Mouse (Mus musculus): ENCODE data around the gene Platr17. TPM values are rescaled to one million over a fixed set of nuclear protein-coding genes. Genes with fewer than 3 reads are reported as not detected.
A peak's percentile ranks its signal among the peaks of the same experiment; 100 is the strongest.

Platr17 gene
- polyA plus RNA-seq, 1 experiment from 2014 or later: 0.31 TPM

- peaks cover 21% of the 10 kb centered on the region for H3K4me1 ChIP-seq
- no peak overlapping the region for H3K27ac ChIP-seq
- no peaks in the 10 kb centered on the region for H3K9me3 ChIP-seq
- no peak overlapping the region for H3K9ac ChIP-seq
- H3K4me3 ChIP-seq: peak overlapping the region; percentile 93
- H3K27me3 ChIP-seq: no peaks in the 10 kb centered on the region
- WGBS: 75% methylated on average over 11 of the region's 11 CpGs
- peak overlapping the region; percentile 94 for H3K4me2 ChIP-seq
- peaks cover 30% of the 10 kb centered on the region; the same call in 1 of the 2 replicates for H3K36me3 ChIP-seq
- ATAC-seq (ENCODE audit: borderline replicate concordance, extremely low read depth, low FRiP score, low TSS enrichment): no peak
Measured at GRCm38 (mm10) chr17:33938783-33939182, 33.8 kb downstream of the Platr17 start.

DNA sequence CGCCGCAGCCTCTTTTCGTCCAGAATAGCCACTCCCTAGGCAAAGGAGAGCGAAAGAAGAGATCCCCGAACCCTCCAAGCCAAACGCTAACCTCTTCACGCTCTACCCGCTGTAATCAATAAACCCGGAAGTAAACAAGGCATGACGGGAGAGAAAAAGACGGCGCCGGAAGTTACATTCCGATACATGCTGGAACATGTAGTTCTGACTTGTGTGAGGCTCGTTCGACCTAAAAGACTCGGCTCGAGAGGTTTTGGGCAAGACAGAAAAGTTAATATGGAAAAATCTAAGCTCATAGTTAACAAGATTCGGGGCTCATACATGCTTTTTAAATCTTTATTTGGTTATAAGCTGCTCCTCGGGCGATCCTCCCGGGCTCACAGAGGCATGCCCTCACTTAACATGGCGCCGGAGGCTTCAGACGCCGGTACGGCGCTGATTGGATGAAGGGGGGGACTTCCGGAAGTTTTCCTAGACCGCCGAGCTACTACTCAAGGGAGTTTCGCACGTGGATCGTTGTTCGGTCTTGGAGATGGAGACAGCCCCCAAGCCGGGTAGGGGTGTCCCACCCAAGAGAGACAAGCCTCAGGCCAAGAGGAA is 35.4 kb downstream of the Platr17 start, which contains the start of the genes Pfdn6 and Wdr46:
Pfdn6 (minus strand) TSS at position 138 of the 600 bp plus-strand sequence.
Wdr46 (plus strand) TSS at position 455 of the 600 bp plus-strand sequence.
- H3K27ac ChIP-seq: no peak within 1 kb of the TSS; the same call in 1 of the 2 replicates
- H3K36me3 ChIP-seq: peaks cover 41% of the 10 kb centered on the region; the same call in 1 of the 2 replicates
- under 1% methylated on average over 36 of the region's 36 CpGs for WGBS
- H3K9me3 ChIP-seq: no peaks in the 10 kb centered on the region
- H3K4me2 ChIP-seq: peak within 1 kb of the TSS; percentile 94
- H3K9ac ChIP-seq: peak within 1 kb of the TSS; percentile 78
- peak within 1 kb of the TSS; percentile 93 for H3K4me3 ChIP-seq
- peak; percentile 87 for ATAC-seq (ENCODE audit: borderline replicate concordance, extremely low read depth, low FRiP score, low TSS enrichment)
- H3K4me1 ChIP-seq: peaks cover 21% of the 10 kb centered on the region
- H3K27me3 ChIP-seq: no peaks in the 10 kb centered on the region

DNA sequence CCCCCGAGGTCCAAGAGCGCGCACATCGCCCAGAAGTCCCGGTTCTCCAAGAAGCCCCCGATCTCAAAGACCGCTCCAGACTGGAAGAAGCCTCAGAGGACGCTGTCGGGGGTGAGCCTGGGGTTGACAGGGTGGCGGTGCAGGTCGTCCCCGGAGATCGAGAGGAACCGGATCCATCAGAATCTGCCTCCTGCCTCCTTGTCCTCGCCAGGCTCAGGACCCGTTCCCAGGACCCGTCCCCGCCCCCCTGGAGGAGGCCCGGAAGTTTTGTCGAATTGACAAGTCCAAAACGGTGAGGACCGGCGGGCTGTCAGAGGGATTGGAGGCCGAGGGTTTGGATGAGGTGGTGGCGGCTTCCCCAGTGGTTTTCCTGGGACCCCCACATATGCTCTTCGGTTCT is 36.0 kb downstream of the Platr17 start:
- H3K4me2 ChIP-seq: peak overlapping the region; percentile 94
- H3K4me1 ChIP-seq: peaks cover 21% of the 10 kb centered on the region
- peak overlapping the region; percentile 93 for H3K4me3 ChIP-seq
- no peaks in the 10 kb centered on the region for H3K27me3 ChIP-seq
- H3K9me3 ChIP-seq: no peaks in the 10 kb centered on the region
- H3K36me3 ChIP-seq: peaks cover 40% of the 10 kb centered on the region; the same call in 1 of the 2 replicates
- H3K9ac ChIP-seq: peak overlapping the region; percentile 78
- peak; percentile 10; the same call in 1 of the 2 replicates for ATAC-seq (ENCODE audit: borderline replicate concordance, extremely low read depth, low FRiP score, low TSS enrichment)
- H3K27ac ChIP-seq: no peak overlapping the region
- WGBS: 3% methylated on average over 26 of the region's 26 CpGs

GRCm38 (mm10) chr17:33941381-33941780 is 36.4 kb downstream of the Platr17 start:
- Histone ChIP-seq H3K27me3 (no peaks in the 10 kb centered on the region), H3K4me2 (peak overlapping the region; percentile 94), H3K4me3 (peak overlapping the region; percentile 93), H3K9ac (peak overlapping the region; percentile 78), H3K27ac (no peak overlapping the region), H3K36me3 (peaks cover 44% of the 10 kb centered on the region), H3K9me3 (no peaks in the 10 kb centered on the region), H3K4me1 (peaks cover 21% of the 10 kb centered on the region)
- no peak for ATAC-seq (ENCODE audit: borderline replicate concordance, extremely low read depth, low FRiP score, low TSS enrichment)
- WGBS: 47% methylated on average over 19 of the region's 19 CpGs

GRCm38 (mm10) chr17:33943454-33943853 is 38.5 kb downstream of the Platr17 start:
- no peaks in the 10 kb centered on the region for H3K9me3 ChIP-seq
- peaks cover 21% of the 10 kb centered on the region for H3K4me1 ChIP-seq
- no peak overlapping the region for H3K9ac ChIP-seq
- no peak overlapping the region for H3K4me2 ChIP-seq
- 92% methylated on average over 15 of the region's 15 CpGs for WGBS
- no peak for ATAC-seq (ENCODE audit: borderline replicate concordance, extremely low read depth, low FRiP score, low TSS enrichment)
- H3K27ac ChIP-seq: no peak overlapping the region
- H3K36me3 ChIP-seq: peaks cover 42% of the 10 kb centered on the region
- H3K27me3 ChIP-seq: no peaks in the 10 kb centered on the region
- no peak overlapping the region for H3K4me3 ChIP-seq

GRCm38 (mm10) chr17:33947430-33948089 is 42.6 kb downstream of the Platr17 start:
- H3K27ac ChIP-seq: no peak overlapping the region
- H3K36me3 ChIP-seq: peaks cover 61% of the 10 kb centered on the region
- no peaks in the 10 kb centered on the region for H3K27me3 ChIP-seq
- 88% methylated on average over 10 of the region's 10 CpGs for WGBS
- ATAC-seq (ENCODE audit: borderline replicate concordance, extremely low read depth, low FRiP score, low TSS enrichment): no peak
- no peak overlapping the region for H3K9ac ChIP-seq
- no peak overlapping the region for H3K4me2 ChIP-seq
- no peaks in the 10 kb centered on the region for H3K9me3 ChIP-seq
- H3K4me1 ChIP-seq: peaks cover 25% of the 10 kb centered on the region
- H3K4me3 ChIP-seq: no peak overlapping the region

DNA sequence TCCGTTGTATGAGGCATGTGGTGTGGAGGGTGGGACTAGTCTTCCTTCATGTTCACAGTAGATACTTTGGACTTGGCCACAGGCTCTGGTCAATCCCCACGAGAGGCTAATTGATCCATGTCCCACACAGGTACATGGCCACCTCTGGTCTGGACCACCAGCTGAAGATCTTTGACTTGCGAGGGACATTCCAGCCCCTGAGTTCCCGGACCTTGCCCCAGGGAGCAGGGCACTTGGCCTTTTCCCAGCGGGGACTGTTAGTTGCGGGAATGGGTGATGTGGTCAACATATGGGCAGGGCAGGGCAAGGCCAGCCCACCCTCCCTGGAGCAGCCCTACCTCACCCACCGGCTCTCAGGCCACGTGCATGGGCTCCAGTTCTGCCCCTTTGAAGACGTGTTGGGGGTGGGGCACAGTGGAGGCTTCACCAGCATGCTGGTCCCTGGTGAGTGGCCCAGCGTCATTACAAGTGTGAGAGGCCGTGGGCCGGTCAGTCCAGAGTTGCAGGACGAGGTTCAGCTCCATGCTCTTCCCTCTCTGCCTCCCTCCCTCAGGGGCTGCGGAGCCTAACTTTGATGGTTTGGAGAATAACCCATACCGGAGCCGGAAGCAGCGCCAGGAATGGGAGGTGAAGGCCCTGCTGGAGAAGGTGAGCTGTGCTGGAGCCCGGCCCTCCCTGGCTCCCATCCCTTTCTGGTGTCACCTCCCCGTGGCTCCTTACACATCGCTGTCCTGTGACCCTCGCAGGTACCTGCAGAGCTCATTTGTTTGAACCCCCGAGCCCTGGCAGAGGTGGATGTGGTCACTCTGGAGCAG is 43.4 kb downstream of the Platr17 start:
- ATAC-seq (ENCODE audit: borderline replicate concordance, extremely low read depth, low FRiP score, low TSS enrichment): no peak
- Histone ChIP-seq H3K4me3 (no peak overlapping the region), H3K27me3 (no peaks in the 10 kb centered on the region), H3K36me3 (peaks cover 62% of the 10 kb centered on the region), H3K4me1 (peaks cover 32% of the 10 kb centered on the region), H3K9ac (no peak overlapping the region), H3K4me2 (no peak overlapping the region), H3K27ac (no peak overlapping the region), H3K9me3 (no peaks in the 10 kb centered on the region)
- whole genome bisulfite sequencing: 86% methylated on average over 22 of the region's 22 CpGs

DNA sequence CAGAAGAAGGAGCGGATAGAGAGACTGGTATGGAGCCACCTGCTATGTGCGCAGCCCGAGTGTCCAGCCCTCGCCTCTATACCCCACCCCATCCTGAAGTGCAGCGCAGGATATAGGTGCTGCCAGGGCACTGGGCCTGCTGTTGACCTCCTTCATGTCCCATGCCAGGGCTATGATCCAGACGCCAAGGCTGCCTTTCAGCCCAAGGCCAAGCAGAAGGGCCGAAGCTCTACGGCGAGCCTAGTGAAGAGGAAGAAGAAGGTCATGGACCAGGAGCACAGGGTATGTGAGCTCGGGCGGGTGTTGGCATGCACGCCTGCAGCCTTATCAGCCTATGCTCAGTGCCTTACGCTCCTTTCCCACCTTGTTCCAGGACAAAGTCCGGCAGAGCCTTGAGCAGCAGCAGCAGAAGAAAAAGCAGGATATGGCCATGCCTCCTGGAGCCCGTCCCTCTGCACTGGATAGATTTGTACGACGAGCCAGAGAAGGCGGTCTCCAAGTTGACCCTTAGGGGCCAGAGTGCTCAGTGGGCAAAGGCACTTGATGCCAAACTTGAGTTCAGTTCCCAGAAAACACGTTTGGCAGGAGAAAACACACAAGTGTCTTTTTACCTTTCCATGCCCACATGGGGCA is 44.1 kb downstream of the Platr17 start:
- H3K4me2 ChIP-seq: no peak overlapping the region
- 85% methylated on average over 19 of the region's 19 CpGs for WGBS
- no peaks in the 10 kb centered on the region for H3K9me3 ChIP-seq
- H3K36me3 ChIP-seq: peaks cover 64% of the 10 kb centered on the region
- H3K27ac ChIP-seq: no peak overlapping the region
- no peak overlapping the region for H3K9ac ChIP-seq
- no peaks in the 10 kb centered on the region for H3K27me3 ChIP-seq
- no peak overlapping the region for H3K4me3 ChIP-seq
- no peak for ATAC-seq (ENCODE audit: borderline replicate concordance, extremely low read depth, low FRiP score, low TSS enrichment)
- peaks cover 39% of the 10 kb centered on the region for H3K4me1 ChIP-seq

- Histone ChIP-seq H3K27me3 (no peaks in the 10 kb centered on the region), H3K36me3 (peaks cover 56% of the 10 kb centered on the region), H3K9me3 (no peaks in the 10 kb centered on the region), H3K27ac (peak overlapping the region; percentile 90; the same call in 1 of the 2 replicates), H3K4me2 (peak overlapping the region; percentile 90), H3K9ac (no peak overlapping the region), H3K4me3 (peak overlapping the region; percentile 47), H3K4me1 (peaks cover 46% of the 10 kb centered on the region)
- no peak for ATAC-seq (ENCODE audit: borderline replicate concordance, extremely low read depth, low FRiP score, low TSS enrichment)
- WGBS: 73% methylated on average over 10 of the region's 10 CpGs
Measured at GRCm38 (mm10) chr17:33950131-33950625, 45.2 kb downstream of the Platr17 start.

GRCm38 (mm10) chr17:33951021-33951946 is 46.3 kb downstream of the Platr17 start, which contains the start of gene B3galt4:
Gene B3galt4 (minus strand): TSS chr17:33951488.
- peak; percentile 78 for ATAC-seq (ENCODE audit: borderline replicate concordance, extremely low read depth, low FRiP score, low TSS enrichment)
- peaks cover 47% of the 10 kb centered on the region for H3K36me3 ChIP-seq
- peaks cover 47% of the 10 kb centered on the region for H3K4me1 ChIP-seq

More at GRCm38 (mm10) chr17:33951021-33951946, 46.3 kb downstream of the Platr17 start, which contains the start of gene B3galt4:
- WGBS: under 1% methylated on average over 45 of the region's 45 CpGs
- H3K27me3 ChIP-seq: no peaks in the 10 kb centered on the region
- H3K4me2 ChIP-seq: peak within 1 kb of the TSS; percentile 90
- peak within 1 kb of the TSS; percentile 54 for H3K9ac ChIP-seq
- no peaks in the 10 kb centered on the region for H3K9me3 ChIP-seq
- peak within 1 kb of the TSS; percentile 47 for H3K4me3 ChIP-seq
- peak within 1 kb of the TSS; percentile 90 for H3K27ac ChIP-seq
